Mouse (Mus musculus): ENCODE data around the gene Banp.

Gene Banp

DNA sequence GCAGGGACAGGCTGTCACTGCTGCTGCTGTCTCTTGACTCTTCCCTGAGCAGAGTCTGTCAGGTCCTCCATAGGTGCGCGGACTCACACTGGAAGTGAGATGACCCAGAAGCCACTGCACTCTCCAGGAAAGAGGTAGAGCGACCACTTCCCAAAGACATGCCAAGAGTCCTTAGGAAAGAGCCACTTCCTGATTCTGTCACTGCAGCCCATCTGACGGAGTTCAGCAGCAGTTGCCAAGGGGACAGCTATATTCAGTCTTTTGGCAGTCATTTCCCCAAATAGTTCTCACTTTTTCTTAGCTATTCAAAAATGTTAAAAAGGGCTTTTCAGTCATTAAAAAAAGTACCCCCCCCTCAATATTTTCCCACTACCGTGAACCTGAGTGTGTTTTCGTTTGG is 72.7 kb downstream of the Banp start:
- DNase-seq, result peak; percentile 93

DNA sequence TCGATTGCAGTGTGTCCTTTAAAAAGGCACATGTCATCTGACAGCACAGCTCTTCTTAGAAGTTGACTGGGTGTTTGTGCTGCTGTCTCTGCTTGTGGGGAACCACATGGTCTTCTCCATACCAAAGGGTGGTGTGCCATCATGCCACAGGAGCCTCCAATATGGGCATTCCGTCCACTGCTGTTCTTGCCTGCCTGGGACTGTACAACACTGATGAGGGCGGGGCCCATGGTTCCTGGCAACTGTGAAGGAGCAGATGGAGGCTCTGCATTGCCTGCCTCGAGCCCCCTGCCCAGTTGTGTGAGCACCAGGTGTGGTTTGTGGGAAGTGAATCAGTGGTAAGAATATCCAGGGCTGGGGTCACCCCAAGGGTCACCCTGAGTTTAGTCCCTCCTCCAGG is 73.2 kb downstream of the Banp start:
- DNase-seq, result peak; percentile 92

DNA sequence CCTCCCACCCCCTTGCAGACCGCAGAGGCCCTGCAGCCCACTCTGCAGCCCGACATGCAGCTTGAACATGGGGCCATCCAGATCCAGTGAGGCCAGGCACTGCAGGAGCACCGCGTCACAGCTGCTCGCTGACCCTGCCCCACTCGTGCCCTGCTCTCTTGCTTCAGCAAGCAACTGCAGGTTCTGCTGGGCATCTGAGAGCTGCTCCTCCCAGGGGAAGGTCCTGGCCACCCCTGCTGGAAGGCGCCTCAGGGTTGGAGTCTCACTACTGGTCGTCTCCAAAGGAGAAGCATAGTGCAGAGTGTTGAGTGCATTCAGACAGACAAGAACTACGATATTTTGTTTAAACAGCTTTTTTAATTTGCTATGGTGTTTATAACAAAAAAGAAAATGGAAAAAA is 76.0 kb downstream of the Banp start:
- DNase-seq, result no peak

DNA sequence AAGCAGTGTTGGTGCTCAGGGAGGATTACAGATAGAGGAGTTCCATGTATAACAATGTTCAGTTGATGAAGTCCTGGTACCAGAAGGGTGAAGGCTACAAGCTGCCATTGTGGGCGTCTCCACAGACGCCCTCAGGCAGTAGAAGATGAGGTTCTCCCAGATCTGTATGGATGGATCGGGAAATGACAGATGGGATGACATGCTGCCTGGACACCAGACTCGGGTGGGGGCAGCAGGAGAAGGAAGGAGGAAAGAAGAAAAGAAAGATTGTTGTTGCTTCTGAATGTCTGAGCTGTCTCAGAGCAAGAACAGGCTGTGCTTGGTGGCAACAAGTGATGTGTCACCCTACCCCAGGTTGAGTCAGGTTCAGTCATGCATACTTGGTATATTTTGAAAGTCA is 78.6 kb downstream of the Banp start:
- no peak for DNase-seq

DNA sequence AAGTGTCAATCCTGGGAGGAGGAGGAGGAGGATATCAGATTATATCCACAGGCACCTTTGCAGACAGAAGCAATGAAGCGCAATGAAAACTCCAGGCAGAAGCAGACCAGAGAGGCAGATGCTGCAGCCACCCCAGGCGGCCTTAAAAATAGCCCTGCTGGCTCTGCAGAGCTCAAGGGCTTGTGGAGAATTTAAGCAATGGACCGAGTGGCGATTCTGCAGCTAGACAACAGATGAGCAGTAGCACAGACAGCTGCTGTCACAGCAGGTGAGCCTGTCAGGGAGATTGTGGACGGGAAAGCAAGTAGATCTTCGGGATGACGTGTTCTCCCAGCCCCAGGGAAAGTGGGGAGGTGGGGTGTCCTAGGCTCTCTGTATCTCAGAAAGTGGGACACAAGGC is 81.4 kb downstream of the Banp start:
- DNase-seq, result no peak

DNA sequence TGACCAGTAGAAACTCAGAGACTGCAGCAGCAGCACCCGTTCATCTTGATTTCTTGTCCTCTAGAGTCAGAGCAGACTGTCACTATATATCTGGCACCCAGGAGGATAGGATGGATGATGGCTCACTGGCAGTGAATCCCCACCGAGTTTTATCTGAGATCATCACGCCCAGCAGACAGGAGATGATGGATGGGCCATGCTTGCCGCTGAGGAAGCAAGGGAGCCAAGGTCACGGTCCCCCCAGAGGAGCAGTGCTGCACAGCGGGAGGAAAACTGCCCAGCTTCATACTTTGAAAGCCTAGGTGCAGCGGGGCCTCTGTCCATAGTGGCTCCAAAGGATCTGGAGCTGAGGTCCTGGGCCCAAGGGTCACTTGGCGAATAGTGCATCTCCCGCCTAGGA is 83.2 kb downstream of the Banp start:
- no peak for DNase-seq

DNA sequence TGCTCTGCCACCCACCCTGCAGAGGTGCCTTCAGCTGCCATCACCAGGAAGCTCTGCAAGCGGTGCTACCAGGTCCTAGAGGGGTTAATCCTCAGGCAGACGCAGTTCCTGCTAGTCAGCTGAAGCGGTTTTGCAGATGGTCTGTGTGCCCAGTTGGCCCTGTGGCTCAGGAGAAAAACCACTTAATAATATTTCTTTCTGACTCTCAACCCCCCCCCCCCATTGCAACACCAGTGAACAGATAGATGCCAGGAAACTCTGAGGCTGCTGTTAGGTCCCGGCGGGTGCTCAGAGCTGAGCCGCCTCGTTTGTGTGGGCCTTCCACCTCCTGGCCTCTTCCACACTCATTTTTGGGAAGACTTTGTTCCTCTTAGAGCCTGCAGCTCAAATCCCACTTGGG is 86.0 kb downstream of the Banp start:
- DNase-seq, result no peak

DNA sequence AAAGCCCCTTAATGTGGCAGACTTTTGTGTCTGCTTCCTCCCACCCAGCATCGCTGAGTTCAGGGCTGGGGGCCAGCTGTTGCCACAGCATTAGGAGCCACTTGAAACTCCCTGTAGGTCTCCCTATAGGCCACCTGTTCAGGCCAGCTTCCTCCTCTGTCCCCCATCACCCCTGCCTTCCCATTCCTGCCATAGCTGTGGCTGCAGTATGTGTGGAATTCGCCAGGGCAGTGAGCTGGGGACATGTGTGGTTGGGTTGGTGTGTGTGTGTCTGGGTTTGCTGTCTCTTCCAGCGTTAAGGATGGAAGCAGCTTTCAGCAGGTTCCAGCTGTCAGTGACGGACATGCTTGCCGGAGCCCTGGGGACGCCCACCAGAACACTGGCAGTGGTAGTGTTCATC is 86.8 kb downstream of the Banp start:
- no peak for DNase-seq

DNA sequence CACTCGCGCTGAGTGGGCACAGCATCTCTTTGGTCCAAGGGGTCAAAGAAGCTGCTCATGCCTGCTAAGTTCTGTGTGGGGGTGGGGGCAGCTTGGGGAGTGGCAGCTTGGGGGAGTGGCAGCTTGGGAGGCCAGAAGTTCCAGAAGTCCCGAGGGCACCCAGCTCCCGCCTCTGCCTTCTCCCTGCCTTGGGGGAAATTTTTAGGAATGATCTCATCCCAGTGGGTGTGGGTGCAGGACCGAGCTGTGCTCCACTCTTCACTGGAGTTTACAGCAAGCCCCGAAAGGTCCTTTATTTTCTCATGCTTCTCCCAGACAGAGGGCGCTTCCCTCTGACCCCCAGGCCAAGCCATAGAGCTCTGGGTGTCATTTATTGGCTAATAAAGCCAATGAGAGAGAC is 87.7 kb downstream of the Banp start:
- DNase-seq, result no peak

DNA sequence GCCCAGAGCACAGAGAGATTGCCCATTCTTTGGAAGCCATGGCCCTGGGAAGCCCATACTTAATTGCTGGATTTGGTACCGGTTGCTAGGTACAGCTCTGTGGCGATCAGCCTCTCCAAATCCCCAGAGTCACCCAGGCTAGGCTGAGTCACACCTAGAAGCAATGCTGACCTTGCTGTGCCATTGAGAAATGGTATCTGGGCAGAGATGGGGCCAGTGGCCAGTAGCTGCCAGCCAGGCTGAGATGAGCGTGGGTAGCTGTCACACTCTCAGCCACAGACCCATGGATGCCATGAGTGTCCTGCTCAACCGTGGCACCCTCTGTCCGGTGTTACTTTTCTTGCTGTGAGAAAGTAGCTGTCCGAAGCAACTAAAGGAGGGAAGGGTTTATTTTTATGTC is 88.5 kb downstream of the Banp start:
- DNase-seq, result no peak

DNA sequence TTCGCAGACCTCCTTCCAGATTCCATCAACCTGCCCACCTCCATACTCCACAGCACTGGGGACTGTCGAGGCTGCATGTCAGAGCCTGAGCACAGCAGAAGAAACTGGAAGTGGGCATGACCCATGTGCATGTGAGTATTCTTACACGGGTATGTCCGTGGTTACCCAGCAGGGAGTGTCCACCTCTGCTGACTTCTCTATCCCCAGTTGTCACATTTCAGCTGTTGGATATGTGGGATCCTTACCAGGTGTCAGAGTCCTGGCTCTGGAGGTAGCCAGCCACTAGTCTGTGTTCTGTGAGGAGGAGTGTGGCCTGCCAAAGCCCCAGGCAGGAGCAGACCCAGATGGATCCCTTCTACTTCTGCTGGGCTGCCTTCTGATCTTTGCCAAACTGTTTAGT is 89.9 kb downstream of the Banp start:
- DNase-seq, result no peak

DNA sequence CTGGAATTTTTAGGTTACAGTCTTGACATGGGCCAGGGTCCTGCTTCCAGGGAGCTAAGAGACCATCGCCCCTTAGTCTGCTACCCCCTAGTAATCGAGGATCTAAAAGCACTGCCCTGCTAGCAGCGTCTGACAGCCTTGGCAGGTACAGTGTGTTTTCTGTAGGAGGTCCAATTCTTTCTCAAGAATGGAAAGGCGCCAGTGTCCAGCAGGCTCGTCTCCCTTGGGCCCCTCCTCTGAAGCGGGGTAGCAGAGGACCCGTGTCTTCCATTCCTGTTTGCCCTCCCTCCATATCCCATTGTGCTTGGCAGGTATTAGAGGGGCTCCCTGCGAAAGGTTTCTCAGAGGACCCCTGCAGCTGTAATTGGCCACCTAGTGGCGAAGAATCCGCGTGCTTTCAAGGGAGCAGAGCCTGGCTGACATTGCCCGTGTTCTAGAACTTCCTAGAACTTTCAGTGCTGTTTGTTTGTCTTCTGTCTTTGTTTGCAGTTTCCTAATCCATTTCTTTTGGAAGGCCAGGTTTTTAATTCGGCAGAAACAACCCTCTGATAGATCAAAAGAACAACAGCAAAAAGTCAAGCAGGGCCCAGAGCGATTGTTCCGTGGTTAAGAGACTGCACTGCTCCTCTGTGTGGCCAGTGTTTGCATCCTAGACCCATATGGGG is 97.8 kb downstream of the Banp start:
- peak; percentile 92 for DNase-seq

DNA sequence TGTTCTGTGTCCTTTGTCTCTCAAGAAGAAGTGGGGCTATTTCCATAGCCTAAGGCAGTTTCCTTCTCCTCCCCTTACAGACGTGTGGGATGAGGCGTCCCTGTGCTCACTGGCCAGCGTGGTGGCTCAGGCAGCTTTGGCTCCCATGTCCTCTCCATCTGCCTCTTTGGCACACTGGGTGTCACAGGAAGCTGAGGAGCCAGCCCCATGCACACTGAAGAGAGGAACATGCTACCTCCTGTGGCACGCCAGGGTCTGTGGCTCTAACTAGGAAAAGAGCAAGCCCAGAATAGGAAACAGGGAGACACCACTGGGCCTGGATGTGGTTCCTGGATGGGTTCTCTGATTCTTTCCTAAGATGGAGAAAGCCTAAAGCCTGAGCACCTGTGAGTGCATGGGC is 99.7 kb downstream of the Banp start:
- DNase-seq, result no peak

DNA sequence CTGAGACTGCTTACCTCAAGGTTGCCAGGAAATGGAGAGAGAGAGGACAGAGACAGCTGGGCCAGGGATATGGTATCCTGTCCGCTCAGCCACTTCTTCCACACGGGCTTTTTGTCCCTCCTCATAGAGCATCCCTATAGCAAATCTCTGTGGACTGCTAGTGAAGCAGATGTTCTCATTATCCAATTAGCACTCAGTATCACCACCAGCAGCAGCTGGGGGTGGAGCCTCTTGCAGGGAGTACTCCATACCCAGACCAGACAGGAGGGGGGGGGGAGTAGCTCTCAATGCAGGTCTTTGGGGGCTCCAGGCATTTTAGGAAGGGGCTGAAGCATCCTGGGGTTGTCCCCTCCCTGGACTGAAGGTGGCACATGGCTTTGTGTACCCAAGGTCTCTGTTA is 100.4 kb downstream of the Banp start:
- no peak for DNase-seq

DNA sequence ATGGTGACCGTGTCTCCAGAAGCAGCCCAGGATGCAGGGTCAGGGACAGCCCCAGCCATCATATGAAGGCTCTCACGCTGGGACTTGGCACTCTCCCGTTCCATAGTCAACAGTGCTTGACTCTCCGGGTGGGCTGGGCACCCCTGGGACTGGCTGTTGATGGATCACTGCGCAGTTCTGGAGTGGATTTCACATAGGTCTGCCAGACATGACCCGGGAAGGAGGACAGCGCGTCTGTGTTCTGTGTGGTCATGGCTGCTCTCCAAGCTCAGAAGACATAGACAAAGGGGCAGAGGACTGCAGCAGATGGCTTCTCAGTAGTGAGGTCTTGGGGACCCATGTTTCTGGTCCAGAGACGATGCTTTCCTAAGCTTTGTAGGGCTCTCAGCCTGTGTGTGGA is 101.1 kb downstream of the Banp start:
- DNase-seq, result peak; percentile 92

DNA sequence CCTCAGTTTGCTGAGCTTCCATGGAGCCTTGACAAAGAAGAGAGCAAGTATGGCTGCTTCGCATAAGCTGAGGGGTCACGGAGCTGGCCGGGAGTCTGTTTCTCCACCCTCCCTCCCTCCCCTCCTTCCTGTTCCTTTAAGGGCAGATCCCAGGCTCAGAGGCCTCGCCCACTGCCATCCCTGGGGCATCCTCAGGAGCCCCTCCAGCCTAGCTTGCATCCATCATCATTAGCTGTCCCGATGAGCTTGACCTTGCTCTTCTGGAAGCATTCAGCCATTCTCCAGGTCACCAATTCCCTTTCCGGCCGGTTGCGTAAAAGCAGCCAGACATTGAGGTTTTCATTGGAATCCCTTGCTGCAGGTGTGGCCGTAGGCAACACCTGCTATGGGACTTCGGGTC is 105.8 kb downstream of the Banp start:
- DNase-seq, result no peak

DNA sequence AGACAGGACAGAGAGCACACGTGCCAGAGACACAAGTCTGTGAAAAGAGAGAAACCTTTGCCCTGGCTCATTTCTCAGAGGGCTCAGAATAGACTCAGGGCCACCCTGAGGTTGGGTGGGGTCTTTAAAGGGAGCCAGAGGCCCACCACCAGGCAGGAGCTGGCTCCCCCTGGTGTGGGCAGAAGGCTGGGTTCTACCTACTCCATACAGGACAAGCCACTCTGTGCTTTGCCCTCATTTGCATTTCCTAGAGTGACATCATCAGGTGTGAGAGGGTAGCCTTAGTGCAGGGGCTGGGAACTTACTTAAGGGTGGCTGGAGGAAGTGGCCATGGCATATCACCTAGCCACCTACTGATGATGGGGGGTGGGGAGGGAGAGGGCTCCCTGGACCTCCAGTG is 106.6 kb downstream of the Banp start:
- DNase-seq, result no peak

DNA sequence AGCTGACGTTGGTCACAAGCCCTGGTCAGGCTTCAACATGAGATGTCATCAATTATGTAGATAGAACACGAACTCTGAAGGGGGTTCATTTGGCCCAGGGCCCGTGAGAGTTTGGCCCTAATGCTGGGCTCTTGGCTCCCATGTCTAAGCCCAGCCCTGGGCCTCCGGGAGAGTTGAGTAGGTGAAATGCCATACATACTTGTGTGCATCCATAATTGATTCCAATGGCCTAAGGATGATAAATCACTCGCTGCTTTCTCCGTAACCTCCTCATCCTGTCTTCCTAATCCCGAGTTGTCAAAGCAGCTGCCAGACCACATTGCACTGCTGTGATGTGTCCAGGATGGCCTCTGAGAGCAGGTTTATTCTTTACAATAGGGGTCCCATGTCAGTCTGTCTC is 107.3 kb downstream of the Banp start:
- no peak for DNase-seq

DNA sequence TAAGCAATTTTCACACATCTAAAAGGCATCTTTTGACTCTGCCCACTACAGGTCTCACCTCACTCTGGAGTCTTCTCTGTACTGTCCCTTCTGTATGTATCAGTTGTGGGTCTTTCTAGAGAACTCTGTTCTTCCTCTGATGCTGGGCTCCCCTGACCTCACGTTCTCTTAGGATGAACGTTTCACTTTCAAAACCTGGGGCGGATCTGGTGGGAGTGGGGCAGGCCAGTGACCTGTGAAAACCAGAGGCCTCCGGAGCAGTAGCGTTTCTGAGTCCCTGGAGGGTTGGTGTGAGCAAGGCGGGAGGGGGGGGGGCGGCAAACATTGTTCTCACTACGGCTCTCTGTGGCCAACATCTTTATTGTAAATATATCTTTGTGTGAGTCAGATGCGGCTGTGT is 109.0 kb downstream of the Banp start:
- no peak for DNase-seq

DNA sequence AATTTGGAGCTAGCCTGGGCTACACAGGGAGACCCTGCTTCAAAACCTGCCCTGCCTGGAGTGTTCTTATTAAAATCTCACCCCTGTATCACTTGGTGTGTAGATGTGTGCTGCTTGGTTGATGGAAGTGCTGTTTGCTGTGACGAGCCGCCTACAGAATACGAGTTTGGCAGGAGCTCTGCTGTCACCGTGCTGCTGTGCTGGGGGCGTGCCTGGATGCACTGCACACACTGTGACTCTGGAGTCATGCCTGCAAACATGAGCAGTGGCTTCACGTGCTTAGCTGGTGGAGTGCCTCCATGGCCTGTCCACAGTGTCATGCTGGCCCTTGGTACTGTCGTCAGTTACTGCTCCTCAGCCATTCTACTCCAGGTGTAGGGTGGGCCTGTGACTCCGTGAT is 109.4 kb downstream of the Banp start:
- no peak for DNase-seq

DNA sequence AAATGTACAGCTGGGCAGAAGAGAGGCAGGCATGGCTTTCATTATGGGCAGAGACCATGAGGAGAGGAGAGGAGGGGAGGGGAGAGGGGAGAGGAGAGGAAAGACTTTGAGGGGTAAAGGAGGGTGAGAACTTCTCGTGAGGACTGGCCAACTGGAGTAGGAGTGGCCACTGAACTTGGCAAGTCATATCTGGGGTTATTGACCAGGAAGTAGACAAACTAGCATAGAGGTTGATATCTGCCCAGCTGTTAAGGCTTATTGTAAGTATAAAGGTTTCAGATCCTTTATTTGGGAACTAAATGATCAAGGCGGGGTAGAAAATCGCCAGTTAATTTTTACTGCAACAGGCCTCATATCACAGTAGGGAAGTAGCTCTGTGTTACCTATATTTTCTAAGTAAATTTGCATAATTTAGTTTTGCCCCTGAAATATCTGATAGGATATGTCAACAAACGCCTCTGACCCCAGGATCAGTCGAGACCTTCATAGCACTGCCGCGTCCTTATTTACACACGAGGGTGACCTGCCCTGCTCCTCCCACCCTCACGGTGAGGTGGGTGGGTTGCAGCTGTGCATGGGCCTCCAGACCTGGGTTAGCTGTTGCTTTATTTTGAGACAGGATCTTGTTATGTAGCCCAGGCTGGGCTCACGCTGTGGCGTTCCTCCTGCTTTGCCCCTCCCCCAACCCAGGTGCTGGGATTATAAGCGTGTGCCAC is 113.1 kb downstream of the Banp start:
- no peak for DNase-seq

DNA sequence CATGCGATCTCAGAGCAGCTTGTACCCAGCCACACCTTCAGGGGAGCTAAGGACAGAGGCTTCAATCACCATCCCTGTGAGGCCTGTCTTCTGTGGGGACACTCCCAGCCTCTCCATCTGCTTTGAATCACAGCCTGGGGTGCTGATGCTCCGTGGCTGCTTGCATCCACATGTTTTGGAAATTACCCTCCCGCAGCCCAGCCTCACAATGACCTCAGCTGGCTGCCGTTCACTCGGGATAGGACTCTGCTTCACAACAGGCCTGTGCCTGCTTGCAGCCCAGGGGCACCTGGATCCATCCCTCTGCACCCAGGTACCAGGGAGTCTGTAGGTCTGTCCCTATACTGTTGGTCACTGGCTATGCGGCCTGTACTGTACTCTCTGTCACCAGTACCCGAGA is 114.8 kb downstream of the Banp start:
- DNase-seq, result no peak

DNA sequence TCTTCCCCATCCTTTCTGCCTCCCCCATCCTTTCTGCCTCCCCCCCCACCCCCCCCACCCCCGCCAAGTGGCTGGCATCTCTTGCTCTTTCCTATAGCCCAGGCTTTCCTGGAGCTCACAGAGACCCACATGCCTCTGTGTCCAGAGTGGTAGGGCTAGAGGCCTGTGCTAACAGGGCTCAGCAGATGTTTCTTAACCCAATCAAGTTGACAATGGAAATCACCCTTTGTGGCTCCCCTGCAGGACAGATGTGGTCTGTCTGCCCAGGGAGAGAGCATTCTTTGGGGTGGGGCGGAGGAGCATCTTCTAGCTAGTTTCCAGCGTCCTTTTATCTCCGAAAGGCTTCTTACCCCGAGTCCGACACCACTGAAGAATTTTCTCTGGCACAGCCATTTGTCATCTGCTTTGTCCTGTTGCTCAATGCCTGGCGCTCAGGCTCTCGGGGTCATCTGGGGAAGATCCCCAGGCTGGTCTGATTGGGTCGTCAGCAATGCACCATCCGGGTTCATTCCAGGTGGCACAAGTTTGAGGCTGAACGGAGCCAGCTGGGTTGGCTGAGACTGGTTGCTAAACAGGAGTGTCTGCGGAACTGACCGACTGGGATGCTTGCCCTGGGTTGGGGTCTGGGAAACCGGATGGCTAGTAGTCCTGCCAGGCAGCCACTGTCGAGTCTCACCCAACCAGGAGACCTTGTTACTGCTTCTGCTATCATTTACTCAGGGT is 118.4 kb downstream of the Banp start:
- peak; percentile 93 for DNase-seq

DNA sequence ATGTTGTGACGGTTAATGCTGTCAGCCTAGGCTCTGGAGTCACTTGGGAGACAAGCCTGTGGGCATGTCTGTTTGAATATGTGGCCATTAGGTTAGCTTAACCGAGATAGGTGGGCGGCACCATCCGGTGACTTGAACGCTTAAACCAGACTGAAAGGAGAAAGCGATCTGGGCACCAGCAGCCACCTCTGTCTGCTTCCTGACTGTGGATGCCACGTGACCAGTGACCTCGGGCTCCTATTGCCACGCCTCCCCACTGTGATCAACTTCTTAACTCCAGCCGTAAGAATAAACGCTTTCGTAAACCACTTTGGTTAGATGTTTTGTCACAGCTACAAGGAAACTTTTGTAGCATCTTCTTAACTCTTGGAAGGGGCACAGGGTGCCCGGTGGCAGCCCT is 119.1 kb downstream of the Banp start:
- DNase-seq, result no peak

DNA sequence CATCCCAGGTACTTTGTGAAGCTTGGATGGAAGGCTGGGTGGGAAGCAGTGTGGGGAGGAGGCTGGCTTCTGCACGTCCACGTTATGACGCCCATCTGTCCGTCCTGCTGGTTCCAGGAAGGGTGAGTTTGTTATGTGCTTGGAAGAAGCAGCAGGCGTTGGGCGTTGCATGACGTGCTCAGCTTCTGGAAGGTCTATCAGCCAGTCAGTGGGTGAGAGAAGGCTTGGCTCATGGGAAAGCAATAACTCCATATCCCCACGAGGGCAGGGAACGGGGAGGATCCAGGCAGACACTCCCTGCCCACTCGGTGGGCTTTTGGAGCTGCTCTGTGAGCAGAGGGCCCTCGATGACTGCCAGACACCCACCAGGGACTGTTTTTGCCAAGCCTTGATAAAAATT is 119.7 kb downstream of the Banp start:
- peak; percentile 90 for DNase-seq
